Mouse (Mus musculus) cerebellum, adult 8-10 months (tissue): ENCODE measurements around the gene Mast3.
A peak's percentile ranks its signal among the peaks of the same experiment; 100 is the strongest.

Experiments
- DNase-seq: peaks from one replicate; pipeline ENCODE4 v3.0.0; 2022

Gene Mast3

DNA sequence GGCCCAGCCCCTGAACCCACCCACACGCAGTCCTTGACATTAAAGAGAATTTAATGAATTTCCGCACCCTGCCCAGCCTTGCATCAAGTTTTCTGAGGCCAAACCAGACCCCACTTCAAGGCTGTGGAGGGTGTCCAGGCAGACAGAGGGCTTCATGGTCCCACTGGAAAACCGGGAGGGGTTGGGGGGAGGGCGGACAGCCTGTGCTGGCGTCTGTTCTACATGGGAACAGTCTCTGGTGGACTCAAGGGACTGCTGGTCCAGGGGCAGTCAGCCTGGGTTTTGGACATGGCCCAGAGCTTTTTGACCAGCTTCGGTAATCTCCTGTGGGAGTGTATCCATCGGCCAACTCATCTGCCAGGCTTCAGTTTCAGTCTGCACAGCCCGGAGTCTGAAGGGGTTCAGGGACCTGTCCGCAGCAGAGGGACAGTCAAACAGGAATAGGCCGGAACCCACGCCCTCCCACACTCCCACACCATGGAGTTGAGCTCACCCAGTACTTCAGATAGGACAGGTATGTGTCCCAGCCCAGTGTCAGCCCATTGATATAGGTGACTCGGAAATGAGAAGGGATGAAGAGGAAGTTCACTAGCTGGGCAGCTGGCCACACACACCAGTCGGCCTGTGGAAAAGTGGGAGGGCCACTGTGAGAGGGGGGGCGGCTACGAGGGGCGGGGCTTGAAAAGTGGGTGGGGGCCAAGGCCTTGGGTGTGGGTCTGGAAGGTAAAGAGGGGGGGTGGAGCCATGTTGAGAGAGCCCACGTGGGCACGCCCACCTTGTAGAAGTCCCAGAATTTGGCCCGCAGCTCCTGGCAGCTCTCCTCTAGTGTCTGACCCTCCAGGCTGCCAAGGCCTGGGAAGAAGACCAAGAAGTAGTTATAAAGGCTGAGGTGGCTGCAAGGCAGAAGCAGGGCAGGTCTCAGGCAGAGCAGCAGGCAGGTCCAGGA lies 46.0 kb downstream of the Mast3 start:
- peak; percentile 43 for DNase-seq

DNA sequence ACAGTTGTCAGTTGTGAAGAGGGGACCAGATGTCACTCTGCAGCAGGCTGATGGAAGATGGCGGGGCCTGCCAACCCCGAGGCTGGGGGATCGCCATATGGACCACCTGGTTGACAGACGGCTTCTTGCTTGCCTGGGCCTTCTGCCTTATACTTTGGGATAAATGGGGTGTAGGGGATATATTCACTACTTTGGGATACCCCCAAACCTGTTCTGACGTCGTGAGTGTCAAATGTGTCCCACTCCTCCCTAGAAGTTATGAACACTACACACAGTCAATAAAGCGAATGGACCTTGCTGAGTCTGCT lies 46.6 kb downstream of the Mast3 start:
- no peak for DNase-seq

DNA sequence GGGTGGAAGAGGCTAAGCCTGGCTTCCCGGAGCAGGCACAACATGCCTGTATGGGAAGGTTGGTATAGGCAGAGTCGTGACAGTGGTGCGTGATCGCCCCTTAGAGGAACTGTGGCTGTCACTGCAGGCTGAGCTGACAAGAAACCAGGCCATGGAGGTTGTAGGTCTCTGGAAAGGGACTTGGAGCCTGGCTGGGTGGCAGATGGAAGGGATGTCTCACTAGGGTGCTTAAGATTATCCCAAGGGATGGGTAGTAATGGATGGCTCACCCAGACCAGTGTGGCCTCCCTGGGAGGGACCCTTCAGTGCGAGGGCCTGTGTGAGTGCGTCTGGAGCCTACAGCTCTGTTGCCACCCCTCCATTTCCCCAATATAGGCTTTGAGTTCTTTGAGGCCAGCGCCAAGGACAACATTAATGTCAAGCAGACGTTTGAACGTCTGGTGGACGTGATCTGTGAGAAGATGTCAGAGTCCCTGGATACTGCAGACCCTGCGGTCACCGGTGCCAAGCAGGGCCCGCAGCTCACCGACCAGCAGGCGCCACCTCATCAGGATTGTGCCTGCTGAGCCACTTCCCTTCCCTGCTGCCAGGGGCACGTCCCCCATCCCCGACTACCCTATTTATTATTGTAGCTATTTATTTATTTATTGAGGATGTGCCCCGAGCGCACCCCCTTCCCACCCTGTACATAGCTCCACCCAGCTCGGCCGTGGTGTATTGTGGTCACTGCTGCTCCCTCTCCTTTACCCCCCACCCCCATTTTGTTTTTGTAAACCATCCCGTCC lies 47.1 kb downstream of the Mast3 start:
- DNase-seq, result peak; percentile 49

DNA sequence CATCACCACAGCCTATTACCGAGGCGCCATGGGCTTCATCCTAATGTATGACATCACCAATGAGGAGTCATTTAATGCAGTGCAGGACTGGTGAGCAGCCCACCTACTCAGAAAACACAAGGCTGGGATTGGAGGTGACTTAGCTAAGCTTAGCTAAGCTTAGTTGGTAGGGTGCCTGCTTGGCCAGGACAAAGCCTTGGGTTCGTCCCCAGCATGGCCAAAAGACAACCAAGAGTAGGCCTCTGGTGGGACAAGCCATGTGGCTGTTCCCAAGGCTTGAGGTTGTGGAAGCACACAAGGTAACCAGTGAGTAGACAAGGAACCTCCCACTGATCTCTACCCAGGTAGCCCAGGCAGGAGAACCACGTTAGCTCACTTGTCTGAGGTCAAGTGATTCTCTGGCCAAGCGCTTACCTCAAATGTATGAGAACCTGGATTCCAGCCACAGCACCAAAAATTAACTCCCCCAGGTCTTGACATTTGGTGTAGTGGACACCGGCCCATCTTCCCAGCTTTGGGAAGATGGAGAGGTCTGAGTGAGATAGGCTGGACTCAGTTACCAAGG lies 48.3 kb downstream of the Mast3 start:
- peak; percentile 30 for DNase-seq

DNA sequence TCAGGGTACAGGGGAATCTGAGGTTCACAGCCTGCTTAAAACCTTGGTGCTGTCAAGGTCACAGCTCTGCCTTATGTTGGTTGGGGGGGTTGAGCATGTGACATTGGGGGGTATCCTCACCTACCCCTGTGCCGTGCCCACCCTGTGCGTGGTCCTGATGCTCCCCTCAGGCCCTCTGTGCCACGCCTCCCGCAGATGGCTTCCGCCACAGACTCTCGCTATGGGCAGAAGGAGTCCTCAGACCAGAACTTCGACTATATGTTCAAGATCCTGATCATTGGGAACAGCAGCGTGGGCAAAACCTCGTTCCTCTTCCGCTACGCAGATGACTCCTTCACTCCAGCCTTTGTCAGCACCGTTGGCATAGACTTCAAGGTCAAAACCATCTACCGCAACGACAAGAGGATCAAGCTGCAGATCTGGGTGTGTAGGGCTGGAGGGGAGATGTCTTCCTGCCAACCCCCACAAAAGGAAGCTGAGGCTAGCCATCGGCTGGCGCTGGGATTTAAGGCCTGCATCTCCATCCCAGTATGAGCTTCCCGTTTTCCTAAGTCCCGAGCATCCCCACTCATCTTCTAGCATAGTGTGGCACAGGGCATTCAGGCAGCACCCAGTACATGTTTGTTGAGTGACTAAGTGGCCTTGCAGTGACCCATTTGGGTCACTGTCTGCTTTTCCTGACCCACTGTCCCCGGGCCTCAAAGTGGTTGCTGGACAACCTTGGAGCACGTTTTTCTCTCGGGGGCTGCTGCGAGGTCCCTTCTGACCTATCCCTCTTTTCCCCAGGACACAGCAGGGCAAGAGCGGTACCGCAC lies 49.0 kb downstream of the Mast3 start:
- peak; percentile 34 for DNase-seq

DNA sequence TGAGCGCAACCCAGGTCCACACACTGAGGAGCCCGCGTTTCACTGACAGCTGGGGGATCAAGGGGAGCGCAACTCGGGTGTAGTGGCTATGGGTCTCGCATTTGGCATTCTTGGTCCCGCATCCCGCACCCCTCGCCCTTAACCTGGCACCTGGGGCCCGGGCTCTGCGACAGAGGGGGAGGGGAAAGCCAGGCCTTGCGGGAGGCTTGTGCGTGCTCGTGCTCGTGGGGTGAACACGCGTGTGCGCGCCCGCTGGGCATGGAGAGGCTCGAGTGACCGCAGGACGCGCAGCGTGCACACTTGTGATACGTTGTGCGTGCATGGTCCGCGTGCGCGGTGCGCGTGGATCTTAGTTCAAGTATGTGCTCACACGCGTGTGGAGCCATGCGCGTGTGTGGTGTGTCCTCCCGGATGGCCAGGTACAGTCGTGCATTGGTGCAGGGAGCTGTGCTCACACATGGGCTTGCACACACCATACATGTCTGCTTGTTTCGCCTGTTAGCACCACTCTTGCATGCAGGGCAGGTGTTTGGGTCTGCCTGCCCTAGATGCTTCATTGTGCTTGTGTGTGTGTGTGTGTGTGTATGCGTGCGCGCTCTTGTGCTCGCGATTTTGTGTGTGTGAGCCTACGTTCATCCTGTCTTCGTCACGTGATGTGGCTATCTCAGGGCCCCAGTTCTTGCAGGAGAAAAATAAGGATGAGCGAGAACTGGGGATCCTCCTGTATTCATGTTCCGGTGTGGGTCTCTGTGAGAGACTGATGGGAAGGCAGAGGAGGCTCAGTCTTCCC lies 49.8 kb downstream of the Mast3 start:
- peak; percentile 84 for DNase-seq

DNA sequence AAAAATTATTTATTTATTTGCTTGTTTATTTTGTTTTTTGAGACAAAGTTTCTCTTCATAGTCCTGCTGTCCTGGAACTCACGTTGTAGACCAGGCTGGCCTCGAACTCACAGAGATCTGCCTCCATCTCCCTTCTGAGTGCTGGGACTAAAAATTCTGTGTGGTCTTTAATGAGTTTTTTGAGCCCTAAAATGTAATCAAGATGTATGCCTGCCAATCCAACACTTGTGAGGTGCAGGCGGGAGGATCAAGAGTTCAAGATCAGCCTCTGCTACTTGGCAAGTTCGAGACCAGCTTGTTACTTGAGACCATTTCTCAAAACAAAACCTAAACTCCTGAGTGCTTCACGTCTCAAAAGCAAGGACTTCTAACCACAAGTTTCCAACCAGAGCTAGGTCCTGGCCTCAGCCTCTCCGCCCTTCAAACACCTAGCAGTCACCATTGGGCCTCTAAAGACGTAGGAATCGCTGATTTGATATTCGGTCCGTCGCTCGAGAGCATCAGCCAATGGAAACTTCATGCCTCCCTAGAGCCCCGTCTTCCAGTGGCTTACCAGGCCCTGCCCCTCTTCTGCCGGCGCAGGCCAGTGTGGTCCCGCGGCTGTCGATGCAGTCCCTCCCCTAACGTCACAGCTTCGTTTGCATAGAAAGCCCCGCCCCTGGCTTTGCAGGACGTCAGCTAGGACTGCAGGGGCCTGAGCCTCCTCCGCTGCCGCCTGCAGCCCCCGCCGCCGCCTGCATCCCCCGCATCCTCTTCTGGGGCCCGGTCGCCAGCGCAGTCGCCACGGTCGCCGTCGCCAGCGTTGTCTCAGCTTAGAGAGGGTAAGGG lies 50.6 kb downstream of the Mast3 start, which contains the start of gene Rab3a:
Gene Rab3a (plus strand): TSS at position 637 of the 828 bp plus-strand sequence.
- peak; percentile 95 for DNase-seq

DNA sequence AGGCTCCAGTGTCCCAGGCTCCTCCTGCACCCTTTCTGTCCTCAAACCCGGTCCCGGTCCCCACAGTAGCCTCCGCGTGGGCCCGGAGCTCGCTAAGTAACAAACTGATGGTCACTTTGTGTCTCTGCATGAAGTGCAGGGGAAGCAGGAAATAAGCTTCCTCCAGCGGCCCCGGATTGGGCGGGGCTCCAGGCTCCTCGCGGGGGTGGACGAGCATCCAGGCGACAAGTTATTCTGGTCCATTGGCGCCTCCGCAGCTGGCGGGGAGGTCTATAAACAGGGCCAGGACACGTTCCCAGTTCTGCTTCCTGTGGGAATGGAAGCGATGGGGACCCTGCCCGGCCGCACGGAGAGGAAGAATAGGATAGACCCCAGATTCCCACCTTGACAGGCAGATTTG lies 51.7 kb downstream of the Mast3 start:
- DNase-seq, result peak; percentile 51

DNA sequence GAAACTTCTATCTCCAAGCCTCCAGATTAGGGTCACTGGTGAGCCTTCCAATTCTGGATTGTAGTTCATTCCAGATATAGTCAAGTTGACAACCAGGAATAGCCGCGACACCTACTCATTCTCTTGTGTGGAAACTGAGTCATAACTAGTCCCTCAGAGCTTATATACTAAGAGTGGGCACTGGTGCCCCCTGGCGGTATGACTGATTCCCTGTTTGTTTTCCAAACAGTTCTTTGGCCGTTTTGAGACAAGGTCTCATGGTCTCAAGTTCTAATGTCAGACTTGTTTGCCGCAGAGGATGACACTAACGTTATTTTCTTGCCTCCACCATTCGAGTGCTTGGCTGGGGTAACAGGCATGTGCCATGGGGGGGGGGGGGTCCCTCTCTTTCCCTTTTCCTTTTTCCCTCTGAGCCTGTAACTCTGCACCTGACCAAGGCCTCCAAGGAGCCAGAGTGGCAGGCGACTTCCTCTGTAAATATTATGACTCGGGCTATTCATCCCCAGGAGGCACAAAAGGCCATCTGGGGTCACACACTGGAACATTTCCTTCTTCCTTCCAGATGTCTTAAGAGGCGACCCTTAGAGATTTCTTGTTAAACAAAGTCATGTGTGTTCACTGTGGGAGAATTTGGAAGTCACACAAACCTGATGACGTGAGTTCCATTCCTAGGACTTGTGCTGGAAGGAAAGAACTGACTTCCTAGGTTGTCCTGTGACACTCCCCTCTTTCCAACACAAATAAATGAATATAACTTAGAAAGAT lies 52.7 kb downstream of the Mast3 start:
- peak; percentile 66 for DNase-seq

DNA sequence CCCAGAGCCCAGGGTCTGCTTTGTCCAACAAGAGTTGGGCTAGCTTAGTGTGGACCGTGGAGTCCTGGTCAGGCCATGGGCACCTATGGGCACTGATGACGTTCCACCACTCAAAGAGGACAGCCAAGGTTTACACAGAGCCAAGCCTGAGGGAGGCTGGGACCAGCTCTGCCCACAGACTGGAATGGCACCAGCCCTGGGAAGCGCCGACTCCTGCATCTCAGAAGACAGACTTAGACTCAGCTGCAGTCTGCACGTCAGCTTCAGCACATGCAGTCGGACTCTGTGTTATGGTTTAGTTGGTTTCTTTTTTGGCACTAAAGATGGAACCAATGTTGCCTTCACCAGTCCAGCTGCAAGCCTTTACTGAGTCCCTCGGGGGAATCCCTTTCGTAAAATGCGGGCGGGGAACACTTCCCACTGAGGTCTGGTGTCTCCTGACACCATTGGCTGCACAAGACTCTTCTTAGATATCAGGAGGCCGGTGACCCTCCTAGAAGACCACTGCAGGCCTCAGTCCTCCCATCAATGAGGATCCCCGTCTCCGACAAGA lies 54.6 kb downstream of the Mast3 start:
- DNase-seq, result no peak

DNA sequence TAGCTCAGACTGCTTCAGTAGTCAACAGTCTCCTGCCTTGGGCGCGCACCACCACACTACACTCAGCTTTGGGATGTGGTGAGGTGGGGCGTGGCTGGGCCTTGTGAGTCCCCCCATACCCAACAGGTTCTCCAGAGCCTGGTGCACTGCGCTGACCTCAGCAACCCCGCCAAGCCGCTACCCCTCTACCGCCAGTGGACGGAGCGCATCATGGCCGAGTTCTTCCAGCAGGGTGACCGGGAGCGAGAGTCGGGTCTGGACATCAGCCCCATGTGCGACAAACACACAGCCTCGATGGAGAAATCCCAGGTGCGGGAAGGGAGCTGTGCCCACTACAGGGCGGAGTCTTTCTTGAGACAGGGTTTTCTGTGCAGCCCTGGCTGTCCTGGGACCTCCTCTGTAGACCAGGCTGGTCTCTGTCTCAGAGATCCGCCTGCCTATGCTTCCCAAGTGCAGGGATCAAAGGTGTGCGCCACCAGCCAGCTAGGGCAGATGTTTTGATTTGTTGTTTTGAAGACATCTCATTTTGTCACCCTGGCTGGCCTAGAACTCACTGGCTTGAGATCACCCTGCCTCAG lies 55.7 kb downstream of the Mast3 start:
- DNase-seq, result no peak

DNA sequence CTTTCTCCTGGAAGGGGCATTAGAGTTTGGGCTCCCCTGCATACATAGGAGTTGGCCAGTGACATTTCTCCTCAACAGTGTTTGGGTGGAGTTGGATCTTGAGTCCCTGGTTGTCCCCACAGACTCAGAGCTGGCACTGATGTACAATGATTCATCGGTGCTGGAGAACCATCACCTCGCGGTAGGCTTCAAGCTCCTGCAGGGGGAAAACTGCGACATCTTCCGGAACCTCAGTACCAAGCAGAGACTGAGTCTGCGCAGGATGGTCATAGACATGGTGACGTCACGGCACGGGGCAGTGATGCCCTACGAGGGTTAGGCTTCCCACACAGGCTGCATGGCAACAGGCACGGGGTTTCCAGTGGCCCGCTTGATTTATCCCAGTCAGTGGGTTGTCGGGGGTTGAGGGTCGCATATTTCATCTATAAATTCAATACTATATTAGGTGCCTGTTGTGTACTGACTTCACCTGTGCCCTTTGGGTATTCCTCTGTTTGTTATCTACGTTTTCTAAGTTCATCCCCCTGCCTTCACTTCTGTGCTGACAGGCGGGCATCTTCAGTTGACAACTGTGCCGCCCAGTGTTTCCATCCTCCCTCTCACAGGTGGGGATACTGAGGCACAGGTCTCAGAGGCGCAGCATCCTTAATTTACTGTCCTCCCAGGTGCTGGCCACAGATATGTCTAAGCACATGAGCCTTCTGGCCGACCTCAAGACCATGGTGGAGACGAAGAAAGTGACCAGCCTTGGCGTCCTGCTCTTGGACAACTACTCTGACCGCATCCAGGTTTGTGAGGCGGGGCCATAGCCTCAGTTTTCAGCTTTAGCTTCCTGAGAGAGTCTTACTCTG lies 56.4 kb downstream of the Mast3 start:
- DNase-seq, result no peak

DNA sequence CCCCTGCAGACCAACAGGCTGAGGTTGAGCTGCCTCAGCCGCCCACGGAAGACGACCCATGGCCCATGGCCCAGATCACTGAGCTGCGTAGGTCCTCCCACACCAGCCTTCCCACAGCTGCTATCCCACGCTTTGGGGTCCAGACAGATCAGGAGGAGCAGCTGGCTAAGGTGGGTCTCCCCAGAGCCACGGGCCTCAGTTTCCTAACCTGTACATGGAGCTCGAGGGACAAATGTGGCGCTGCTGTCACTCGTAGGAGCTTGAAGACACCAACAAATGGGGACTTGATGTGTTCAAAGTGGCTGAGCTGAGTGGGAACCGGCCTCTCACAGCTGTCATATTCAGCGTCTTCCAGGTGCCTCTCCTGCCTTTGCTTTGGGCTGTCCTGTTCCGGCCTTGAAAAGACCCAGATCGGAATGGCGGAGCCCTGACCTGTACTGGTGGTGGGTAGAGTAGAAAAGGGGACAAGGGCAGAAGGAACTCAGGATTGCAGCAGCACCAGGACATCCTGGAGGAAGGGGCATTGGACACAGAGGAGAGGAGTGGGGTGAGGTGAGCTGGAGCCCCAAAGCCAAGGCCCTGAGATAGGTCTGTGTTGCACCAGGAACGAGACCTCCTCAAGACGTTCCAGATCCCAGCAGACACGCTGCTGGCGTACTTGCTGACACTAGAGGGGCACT lies 57.5 kb downstream of the Mast3 start:
- DNase-seq, result no peak

DNA sequence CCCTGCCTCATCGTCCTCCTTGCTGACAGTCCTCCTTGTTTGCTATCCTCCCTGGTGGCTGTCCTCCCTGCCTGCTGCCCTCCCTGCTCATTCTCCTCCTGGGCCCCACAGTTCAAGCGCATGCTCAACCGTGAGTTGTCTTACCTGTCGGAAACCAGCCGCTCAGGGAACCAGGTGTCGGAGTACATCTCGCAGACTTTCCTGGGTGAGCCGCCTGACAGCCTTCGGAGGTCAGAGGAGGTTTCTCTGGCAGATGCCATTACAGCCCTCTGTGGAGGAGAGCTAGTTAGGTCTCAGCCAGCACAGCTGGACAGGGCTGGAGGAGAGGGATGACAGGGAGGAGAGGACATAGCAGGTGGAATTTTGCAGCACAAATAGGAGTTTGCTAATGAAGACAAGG lies 58.2 kb downstream of the Mast3 start:
- no peak for DNase-seq

DNA sequence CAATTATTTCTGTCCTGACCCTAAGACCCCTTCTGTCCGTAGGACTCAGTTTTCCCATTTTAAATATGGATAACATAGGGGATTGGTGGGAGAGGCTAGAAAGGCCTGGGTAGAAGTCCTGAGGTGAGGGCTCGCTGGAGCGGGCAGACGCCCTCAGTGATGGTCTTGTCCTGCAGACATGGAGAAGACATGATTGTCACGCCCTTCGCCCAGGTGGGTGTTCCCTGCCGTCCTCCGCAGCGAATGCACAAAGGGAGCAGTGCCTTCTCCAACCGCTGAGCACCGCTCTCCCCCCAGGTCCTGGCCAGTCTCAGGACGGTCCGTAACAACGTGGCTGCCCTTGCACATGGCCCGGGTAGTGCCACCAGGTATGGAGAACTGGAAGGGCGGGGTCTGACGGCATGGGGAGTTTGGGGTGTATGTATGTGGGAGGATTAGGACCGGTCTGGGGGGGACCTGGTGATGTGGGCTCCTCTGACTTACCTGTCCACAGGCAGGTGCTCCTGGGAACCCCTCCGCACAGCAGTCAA lies 59.1 kb downstream of the Mast3 start:
- no peak for DNase-seq

DNA sequence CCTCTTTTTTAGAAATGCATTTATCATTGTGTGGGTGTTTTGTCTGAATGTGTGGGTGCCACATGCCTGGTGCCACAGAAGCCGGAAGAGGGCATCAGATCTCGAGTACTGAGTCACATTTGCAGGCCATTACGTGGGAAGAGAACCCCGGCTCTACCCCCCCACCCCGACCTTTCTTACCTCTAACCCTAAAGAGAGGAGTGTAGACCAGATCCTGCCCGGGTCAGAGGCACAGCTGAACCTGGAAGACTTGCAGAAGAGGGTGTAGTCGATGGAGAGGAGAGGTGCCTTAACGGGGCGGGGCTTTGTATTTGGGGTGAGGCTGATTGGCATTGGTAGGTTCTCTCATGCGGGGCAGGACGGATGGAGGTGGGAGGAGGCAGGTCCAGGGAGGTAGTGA lies 60.0 kb downstream of the Mast3 start:
- no peak for DNase-seq
